Mouse (Mus musculus) spleen, adult 2 months (tissue): Measurements from ENCODE around the gene Fnip2.

Experiments used
- CTCF ChIP-seq: fragments of 200-500 bp; IDR thresholded peaks from 2 replicates; pipeline ENCODE4 v1.5.1; 2011; ENCODE audit warnings: mild to moderate bottlenecking, inconsistent platforms; ENCODE audit not compliant: insufficient read depth, insufficient read length, insufficient replicate concordance; ENCODE audit errors: extremely low read depth
- POLR2A ChIP-seq: fragments of 200-500 bp; IDR thresholded peaks from 2 replicates; pipeline ENCODE4 v1.6.1; 2011; ENCODE audit warnings: low read depth, low read length, inconsistent platforms

DNA sequence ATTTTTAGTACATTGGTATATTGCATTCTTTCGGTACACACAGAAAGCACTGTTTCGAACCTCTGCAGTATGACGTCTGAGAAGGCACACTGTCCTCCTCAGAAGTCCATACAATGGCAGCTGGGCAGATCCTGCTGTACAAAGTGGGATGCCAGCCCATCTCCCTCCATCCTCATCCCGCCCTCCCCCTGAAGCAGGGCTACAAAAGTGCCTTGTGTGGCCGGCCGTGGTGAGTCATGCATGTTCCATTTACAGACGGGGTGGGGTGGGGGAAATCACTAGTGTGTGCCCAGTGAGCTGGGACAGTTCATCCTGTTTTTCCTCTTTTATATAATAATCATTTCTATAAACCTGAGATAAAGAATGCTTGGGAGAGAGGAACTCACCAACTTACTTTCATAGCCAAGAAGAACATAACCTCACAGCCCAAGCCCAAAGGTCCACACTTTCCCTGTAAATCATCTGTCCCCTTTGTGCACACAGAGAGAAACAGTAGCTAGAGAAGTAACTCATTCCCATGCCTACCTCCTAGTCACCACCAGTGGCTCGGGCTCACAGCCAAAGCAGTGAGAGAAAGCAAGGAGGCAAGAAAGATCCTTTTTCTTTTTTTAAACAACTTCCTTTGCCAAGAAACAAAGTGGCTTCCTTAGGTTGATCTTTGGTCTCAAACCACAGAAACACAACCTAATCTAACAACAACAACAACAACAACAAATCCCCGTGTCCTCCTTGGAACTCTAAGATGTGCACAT is 8.4 kb downstream of the Fnip2 start:
- no peak for TF ChIP-seq CTCF
- no peak for TF ChIP-seq POLR2A
